Mouse (Mus musculus) liver, adult 2 months (tissue): ENCODE data around the gene Cisd3. TPM values are rescaled to one million over a fixed set of nuclear protein-coding genes. Genes with fewer than 3 reads are reported as not detected.
"Not testable (repeated sequence)": the region's sequence is repeated elsewhere in the genome, so short reads cannot be mapped to it uniquely, and the experiment has no call there.

Experiments
- DNase-seq: peaks from one replicate; pipeline ENCODE4 v3.0.0-alpha.2; 2011; ENCODE audit warnings: low read depth, low spot score; ENCODE audit errors: extremely low read depth
- H3K27ac ChIP-seq: fragments of 200-500 bp; replicated peaks from 2 replicates; pipeline ENCODE4 v1.5.1; 2012; ENCODE audit warnings: low read depth, mild to moderate bottlenecking, control low read depth, inconsistent platforms, low read length; ENCODE audit not compliant: insufficient read depth
- H3K27me3 ChIP-seq: fragments of 200-500 bp; 2 replicates; pipeline ENCODE4 v1.6.1; 2012; ENCODE audit warnings: mild to moderate bottlenecking, moderate library complexity, low read length, inconsistent platforms; ENCODE audit not compliant: control insufficient read depth, insufficient read depth
- H3K36me3 ChIP-seq: fragments of 200-500 bp; 2 replicates; pipeline ENCODE4 v1.6.1; 2012; ENCODE audit warnings: low read length, inconsistent platforms; ENCODE audit not compliant: control insufficient read depth, insufficient read depth
- H3K4me1 ChIP-seq: fragments of 200-500 bp; 2 replicates; pipeline ENCODE4 v1.6.1; 2011; ENCODE audit warnings: low read length; ENCODE audit not compliant: control insufficient read depth, insufficient read depth
- H3K4me3 ChIP-seq: fragments of 200-500 bp; 2 replicates; pipeline ENCODE4 v1.5.1; 2011; ENCODE audit warnings: low read depth, mild to moderate bottlenecking, control low read depth, low read length, moderate library complexity; ENCODE audit not compliant: insufficient read depth
- H3K79me2 ChIP-seq: fragments of 200-500 bp; 2 replicates; pipeline ENCODE4 v1.6.1; 2012; ENCODE audit warnings: inconsistent platforms, mild to moderate bottlenecking, low read length, moderate library complexity; ENCODE audit not compliant: control insufficient read depth, insufficient read depth
- H3K9ac ChIP-seq: fragments of 200-500 bp; 2 replicates; pipeline ENCODE4 v1.6.1; 2012; ENCODE audit warnings: low read depth, mild to moderate bottlenecking, control low read depth, inconsistent platforms, low read length
- CTCF ChIP-seq: fragments of 200-500 bp; IDR thresholded peaks from 2 replicates; pipeline ENCODE4 v1.5.1; 2011; ENCODE audit warnings: low read depth, low read length, control low read depth
- POLR2A ChIP-seq: fragments of 200-500 bp; IDR thresholded peaks from 2 replicates; pipeline ENCODE4 v1.6.1; 2011; ENCODE audit warnings: low read length, control low read depth; ENCODE audit not compliant: insufficient read depth; ENCODE audit errors: extremely low read depth
- WGBS: fragments of 180-500 bp; shearing (Covaris S2); methylation state at CpG from one replicate; pipeline ENCODE4 v1.1.7; 2018; 5-methylcytosine and 5-hydroxymethylcytosine counted together
- polyA plus RNA-seq: library from polyadenylated mRNA; depleted of rRNA; stranded (reverse); fragments of >200 nt; gene quantifications from 2 replicates; pipeline ENCODE4 v1.2.3, GENCODE M21; 2012
- total RNA-seq: library from RNA; depleted of rRNA; stranded (reverse); fragments of >200 nt; gene quantifications from 2 replicates; pipeline ENCODE4 v1.2.3, GENCODE M21; 2014

The Cisd3 gene
- total and polyA plus RNA-seq, 2 experiments: 35.7 to 73.6 TPM

GRCm38 (mm10) chr11:97650341-97650740 lies 35.3 kb upstream of the Cisd3 start:
- H3K9ac ChIP-seq: no peak overlapping the region
- DNase-seq: no peak
- WGBS: 70% methylated on average over 5 of the region's 5 CpGs
- H3K4me1 ChIP-seq: no peaks in the 10 kb centered on the region
- no peaks in the 10 kb centered on the region for H3K36me3 ChIP-seq
- no peaks in the 10 kb centered on the region for H3K79me2 ChIP-seq
- TF ChIP-seq POLR2A (no peak), CTCF (no peak)
- H3K4me3 ChIP-seq: no peak overlapping the region
- H3K27me3 ChIP-seq: no peaks in the 10 kb centered on the region
- no peak overlapping the region for H3K27ac ChIP-seq

- 95% methylated on average over 11 of the region's 11 CpGs for WGBS
- H3K4me1 ChIP-seq, DNase-seq, H3K79me2 ChIP-seq, H3K9ac ChIP-seq, H3K36me3 ChIP-seq, H3K27ac ChIP-seq, H3K4me3 ChIP-seq, H3K27me3 ChIP-seq: not testable (repeated sequence)
These were observed 32.2 kb upstream of the Cisd3 start for GRCm38 (mm10) chr11:97653376-97653775.

- no peak for TF ChIP-seq CTCF
- TF ChIP-seq POLR2A: no peak
- H3K9ac ChIP-seq: no peak overlapping the region
- 88% methylated on average over 2 of the region's 2 CpGs for WGBS
- H3K27ac ChIP-seq: no peak overlapping the region
- H3K36me3 ChIP-seq: no peaks in the 10 kb centered on the region
- peaks cover 4% of the 10 kb centered on the region for H3K4me1 ChIP-seq
- no peaks in the 10 kb centered on the region for H3K79me2 ChIP-seq
- H3K4me3 ChIP-seq: no peak overlapping the region
- DNase-seq: no peak
- H3K27me3 ChIP-seq: no peaks in the 10 kb centered on the region
These were observed 31.4 kb upstream of the Cisd3 start for GRCm38 (mm10) chr11:97654210-97654609.

- 88% methylated on average over 14 of the region's 14 CpGs for WGBS
- TF ChIP-seq POLR2A (no peak), CTCF (no peak)
- H3K27ac ChIP-seq: no peak overlapping the region
These were observed 29.2 kb upstream of the Cisd3 start for GRCm38 (mm10) chr11:97656269-97656971.

GRCm38 (mm10) chr11:97657184-97657945 lies 28.3 kb upstream of the Cisd3 start:
- Histone ChIP-seq H3K27ac (no peak overlapping the region), H3K36me3 (no peaks in the 10 kb centered on the region), H3K27me3 (no peaks in the 10 kb centered on the region), H3K79me2 (no peaks in the 10 kb centered on the region), H3K4me3 (no peak overlapping the region), H3K4me1 (peaks cover 14% of the 10 kb centered on the region), H3K9ac (no peak overlapping the region)
- TF ChIP-seq POLR2A (no peak), CTCF (no peak)
- DNase-seq: no peak
- 76% methylated on average over 5 of the region's 6 CpGs for WGBS

More at GRCm38 (mm10) chr11:97656269-97656971, 29.2 kb upstream of the Cisd3 start:
- no peaks in the 10 kb centered on the region for H3K36me3 ChIP-seq
- peaks cover 14% of the 10 kb centered on the region for H3K4me1 ChIP-seq
- no peak overlapping the region for H3K4me3 ChIP-seq
- no peaks in the 10 kb centered on the region for H3K27me3 ChIP-seq
- H3K79me2 ChIP-seq: no peaks in the 10 kb centered on the region
- no peak for DNase-seq
- no peak overlapping the region for H3K9ac ChIP-seq

GRCm38 (mm10) chr11:97657967-97658366 lies 27.7 kb upstream of the Cisd3 start:
- DNase-seq, H3K36me3 ChIP-seq, H3K27ac ChIP-seq, H3K27me3 ChIP-seq, H3K9ac ChIP-seq, H3K4me3 ChIP-seq, H3K79me2 ChIP-seq: not testable (repeated sequence)
- 89% methylated on average over 6 of the region's 6 CpGs for WGBS
- H3K4me1 ChIP-seq: peaks cover 14% of the 10 kb centered on the region
